Mouse (Mus musculus) lung, postnatal 0 days (tissue): ENCODE data around the gene Pip4k2a.

ENCODE experiments used
- CTCF ChIP-seq: IDR thresholded peaks from 2 replicates; pipeline ENCODE4 v1.5.1; 2016; ENCODE audit warnings: antibody characterized with exemption, mild to moderate bottlenecking
- EP300 ChIP-seq: IDR thresholded peaks from 2 replicates; pipeline ENCODE4 v1.6.1; 2016; ENCODE audit warnings: antibody characterized with exemption, mild to moderate bottlenecking, control low read depth

DNA sequence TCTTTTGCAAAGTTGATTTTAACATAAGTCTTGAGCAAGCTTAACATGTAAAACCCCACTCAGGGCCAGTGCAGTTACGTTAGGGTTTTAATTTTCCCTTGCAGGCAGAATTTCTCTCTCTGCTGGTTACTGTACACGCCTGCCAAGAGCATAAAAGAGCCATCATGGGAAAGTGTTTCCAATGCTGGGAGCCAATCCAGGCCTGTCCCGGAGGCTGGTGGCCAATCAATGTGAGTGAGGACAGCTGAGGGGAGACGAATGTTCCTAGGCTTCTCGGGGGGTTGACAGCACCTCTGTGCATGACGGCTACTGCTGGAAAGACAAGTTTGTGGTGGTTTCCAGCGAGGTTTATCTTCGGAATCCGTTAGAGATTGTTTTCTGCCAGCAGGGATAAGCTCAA, 175.2 kb downstream of the Pip4k2a start:
- TF ChIP-seq EP300 (no peak), CTCF (no peak)
